Mouse (Mus musculus): ENCODE measurements around the gene Cacna1d.

Cacna1d gene

DNA sequence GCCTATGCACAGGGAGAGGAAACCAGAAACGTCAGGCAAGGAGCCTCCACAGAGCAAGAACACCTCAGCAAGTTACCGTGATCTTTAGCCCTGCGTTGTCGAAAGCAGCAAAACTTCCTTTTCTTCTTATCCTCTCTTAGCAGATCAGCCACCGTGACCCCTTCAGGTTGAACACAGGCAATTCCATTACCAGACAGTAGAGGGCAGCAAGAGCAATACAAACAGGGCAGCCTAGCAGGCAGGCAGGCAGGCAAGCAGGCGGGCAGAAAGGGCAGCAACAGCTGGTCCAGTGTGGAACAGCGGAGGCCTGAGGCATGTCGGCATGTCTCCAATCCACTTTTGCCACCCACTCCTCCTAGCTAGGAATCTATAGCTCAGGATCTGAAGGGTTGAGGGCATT is 354.3 kb downstream of the Cacna1d start:
- DNase-seq: peak; percentile 79

DNA sequence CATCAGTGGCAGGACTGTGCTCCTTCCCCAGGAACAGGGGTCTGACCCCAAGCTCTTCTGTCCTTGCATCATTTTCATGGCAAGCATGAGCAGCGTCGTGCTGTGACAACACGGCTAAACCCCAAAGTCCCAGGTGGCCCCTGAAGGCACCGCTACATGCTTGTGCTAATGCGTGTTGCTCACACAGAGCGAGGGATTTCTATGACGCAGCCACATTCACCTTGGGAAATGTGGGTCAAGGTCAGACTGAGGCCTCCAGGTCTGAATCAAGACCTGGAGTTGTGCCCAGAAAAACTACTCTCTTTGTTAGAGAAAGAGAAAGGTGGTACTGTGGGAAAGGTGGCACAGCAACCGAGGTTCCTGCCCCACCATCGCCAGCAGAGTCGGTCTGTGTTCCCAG is 355.9 kb downstream of the Cacna1d start:
- DNase-seq: no peak

DNA sequence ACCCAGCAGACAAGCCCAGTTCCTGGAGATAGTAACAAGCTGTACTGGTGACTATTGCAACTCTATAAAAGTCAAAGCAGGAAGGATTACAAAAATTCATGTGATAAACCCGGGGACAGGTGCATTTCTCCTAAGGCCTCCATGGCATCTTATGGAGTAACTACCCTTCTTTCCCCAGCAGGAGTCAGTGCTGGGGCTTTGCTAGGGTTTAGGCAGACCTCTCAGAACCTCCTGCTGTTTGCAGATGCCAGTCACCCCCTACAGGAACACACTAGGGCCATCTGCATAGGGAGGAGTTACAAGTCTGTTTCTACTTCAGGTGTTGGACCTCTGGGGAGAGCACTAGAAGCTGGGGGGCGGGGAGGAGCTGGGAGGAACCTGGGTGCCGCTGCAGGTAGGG is 357.6 kb downstream of the Cacna1d start:
- no peak for DNase-seq

GRCm38 (mm10) chr14:30131256-30131655 is 360.0 kb downstream of the Cacna1d start:
- no peak for DNase-seq

- no peak for DNase-seq
Measured at GRCm38 (mm10) chr14:30130092-30130491, 361.2 kb downstream of the Cacna1d start.

DNA sequence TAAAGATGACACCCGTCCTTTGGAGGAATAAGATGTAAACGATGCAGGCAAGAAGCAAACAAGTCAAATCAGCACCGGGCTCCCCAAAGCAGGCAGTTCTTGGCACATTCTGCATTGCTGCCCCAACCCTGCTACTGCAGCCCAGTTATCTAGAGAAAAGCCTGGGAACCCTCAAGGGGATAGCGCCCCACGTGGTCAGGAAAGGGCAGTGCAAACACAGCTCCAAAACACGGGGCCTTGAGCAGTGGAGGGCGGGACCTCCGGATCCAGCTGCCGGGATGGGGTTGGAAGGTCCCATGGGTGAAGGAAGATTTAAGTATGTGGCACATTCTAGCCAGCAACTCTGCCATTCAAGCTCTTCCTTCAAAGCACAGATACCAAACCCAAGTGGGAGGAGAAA is 361.9 kb downstream of the Cacna1d start:
- peak; percentile 35 for DNase-seq

- no peak for DNase-seq
Measured at GRCm38 (mm10) chr14:30124951-30125690, 366.1 kb downstream of the Cacna1d start.

DNA sequence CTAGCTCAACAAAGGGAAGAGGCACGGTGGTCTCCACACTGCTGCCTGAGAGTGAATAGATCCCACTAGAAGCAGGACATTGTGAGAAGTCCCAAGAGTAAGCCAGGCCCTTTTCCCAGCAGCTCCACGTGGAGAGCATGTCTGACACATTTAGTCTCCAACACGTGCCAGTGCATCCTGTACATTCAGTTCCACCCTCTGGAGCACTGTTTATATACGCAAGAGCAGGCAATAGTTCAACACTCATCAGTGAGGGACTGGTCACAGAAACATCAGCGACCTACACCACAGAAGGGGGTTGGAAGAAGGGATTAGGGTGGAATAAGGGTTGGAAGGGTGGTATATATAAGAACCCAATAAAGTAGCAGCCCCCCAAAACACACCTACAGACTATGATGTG is 371.2 kb downstream of the Cacna1d start:
- DNase-seq: no peak

GRCm38 (mm10) chr14:30113392-30114108 is 377.7 kb downstream of the Cacna1d start:
- DNase-seq: no peak

DNA sequence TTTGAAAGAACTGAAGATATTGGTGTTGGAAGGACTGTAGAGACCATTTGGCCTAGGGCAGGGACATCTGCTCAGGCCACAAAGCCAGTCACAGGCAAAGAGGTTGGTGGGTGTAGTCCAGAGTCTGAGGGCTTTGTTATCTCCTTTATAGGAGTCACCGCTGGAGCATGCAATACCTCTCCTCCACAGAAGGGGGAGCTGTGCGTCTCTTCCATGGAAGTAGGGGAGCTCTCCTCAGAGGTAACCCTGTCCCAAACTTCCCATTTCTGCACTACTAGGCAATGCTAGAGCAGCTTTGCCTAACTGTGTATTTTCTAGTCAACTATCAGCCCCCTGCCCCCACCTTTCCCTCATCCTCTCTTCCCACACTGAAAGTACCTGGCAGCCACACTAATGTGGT is 382.2 kb downstream of the Cacna1d start:
- DNase-seq: peak; percentile 48

- no peak for DNase-seq
Measured at GRCm38 (mm10) chr14:30106550-30106949, 384.7 kb downstream of the Cacna1d start.

GRCm38 (mm10) chr14:30105551-30105950 is 385.7 kb downstream of the Cacna1d start:
- no peak for DNase-seq

DNA sequence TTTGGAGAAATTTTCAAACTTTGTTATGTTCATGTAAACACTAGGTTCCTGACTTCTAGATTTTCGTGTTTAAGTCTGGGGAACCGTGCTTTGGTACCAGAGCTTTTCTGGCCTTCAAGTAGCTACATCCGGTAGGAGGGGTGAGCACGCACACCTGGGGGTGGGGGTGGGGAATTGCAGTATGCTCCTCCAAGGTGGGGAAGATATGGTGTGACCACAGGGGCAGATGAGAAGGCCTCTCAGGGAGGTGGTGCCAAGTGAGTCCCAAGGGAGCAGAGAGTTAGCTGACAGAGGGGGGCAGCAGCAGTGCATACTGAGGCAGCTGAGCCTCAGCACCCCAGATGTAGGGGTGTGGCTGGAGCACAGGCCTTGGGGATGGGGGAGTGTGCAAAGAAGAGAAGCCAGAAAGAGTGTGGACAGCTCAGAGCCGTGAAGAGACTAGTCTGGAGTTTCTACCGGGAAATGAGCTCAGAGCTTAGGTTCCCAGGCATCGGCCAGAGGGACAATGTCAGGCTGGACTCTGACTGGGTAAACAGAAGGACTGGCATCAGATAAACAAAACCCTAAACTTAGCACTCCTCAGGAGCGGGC is 387.2 kb downstream of the Cacna1d start:
- no peak for DNase-seq

- DNase-seq: no peak
Measured at GRCm38 (mm10) chr14:30097239-30097638, 394.0 kb downstream of the Cacna1d start.

DNA sequence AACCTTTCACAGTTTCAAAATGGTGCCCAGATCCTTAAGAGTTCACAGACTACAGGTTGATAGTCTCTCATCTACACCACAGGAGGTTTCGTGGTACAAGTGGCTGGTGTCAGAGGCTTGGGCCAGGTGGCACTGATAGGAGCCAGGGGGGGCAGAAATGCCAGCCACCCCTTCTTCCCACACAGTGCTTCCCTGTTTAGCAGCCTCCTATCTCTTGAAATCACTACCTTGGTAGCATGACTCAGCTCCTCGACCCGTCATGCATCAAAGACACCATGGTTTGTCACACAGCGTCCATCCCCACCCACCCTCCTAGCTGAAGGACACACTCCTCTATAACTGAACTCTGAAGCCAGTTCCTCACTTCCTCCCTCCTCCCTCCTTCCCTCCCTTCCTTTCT is 398.8 kb downstream of the Cacna1d start:
- DNase-seq: no peak

- no peak for DNase-seq
Measured at GRCm38 (mm10) chr14:30092021-30092420, 399.2 kb downstream of the Cacna1d start.

GRCm38 (mm10) chr14:30079729-30080128 is 411.5 kb downstream of the Cacna1d start:
- no peak for DNase-seq

DNA sequence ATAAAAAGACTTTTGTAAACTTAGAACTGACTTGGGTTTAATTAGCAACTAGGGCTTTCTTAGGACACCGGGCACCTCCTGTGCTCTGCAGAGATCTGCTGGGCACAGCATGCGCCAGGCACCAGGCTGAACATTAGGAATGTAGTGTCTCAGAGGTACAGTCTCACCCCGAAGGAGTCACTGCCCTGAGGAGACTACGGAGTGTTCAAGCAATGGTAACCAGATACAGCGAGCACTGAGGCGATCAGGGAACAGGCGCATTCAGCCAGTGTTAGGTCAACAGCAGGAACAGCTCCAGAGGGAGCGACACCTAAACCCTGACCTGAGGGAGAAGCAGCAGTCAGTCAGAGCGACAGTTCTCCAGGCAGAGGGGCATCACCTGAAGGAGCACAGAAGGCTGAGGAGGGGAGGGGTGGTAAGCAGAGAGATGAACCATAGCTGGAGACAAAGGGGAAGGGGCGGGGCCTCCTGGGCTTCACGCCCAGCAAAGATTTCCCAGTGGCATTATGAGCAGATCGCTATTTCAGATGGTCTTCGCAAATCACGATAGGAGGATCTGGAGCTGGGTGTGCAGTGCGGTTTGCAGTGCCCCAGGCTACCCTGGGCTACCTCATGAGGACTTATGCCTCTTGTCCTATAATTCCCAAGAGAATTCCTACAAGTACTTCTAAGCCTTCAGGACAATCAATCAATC is 413.0 kb downstream of the Cacna1d start:
- DNase-seq: no peak

DNA sequence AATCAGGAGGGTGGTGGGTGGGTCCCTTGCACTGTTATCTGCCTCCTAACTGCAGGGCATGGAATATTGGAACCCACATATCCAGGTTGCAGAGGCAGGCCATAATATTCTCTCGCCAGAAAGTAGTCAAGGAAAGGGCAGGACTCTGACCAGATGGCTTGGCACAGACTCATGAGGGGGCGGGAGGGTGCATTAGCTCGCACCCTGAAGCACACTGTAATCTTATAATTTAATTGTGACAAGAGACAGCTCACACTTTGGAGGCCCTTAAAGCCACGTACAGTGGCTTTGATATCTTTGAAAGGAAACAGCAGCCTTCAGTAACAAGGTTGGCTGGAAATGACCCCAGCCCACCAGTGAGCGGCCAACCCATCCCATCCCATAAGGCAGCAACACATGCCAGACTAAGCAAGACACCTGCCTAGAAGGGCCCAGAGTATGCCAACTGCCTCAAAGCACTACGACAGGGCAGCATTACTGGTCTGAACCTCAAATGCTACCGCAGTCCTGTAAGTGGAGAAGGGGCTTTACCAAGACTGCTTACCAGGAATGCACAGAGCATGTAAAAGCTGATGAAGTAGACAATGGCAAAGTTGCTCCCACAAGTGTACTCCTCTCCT is 415.9 kb downstream of the Cacna1d start:
- no peak for DNase-seq

DNA sequence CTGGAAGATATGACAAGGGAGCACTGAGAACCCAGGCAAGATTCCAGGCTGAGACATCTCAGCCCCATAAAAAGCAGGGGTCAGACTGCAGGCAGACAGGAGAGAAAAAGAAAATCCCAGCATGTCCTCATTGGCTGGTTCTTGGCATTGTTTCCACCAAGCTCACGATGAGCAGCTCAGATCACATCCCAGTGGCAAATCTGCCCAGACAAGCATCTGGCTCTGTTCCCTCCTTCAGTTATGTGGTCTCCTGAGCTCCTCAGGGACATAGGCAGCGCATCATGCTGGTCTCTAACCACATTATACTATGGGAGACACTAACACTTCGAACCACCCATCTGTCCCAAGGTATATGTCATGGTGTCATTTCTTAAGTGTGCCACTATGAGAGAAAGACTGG is 422.7 kb downstream of the Cacna1d start:
- no peak for DNase-seq

GRCm38 (mm10) chr14:30066752-30067151 is 424.5 kb downstream of the Cacna1d start:
- no peak for DNase-seq

GRCm38 (mm10) chr14:30064864-30065263 is 426.4 kb downstream of the Cacna1d start:
- no peak for DNase-seq

Data from right cerebral cortex, postnatal 4 days (tissue).